Mouse (Mus musculus): ENCODE data around the gene Tfap4. TPM values are rescaled to one million over a fixed set of nuclear protein-coding genes. Genes with fewer than 3 reads are reported as not detected.

The Tfap4 gene
- polyA plus RNA-seq (2015; fragmentation: Nextera tagmentation; extraction: Ambion mirVana) = 5.6 and 7.1 TPM in 2 replicates

DNA sequence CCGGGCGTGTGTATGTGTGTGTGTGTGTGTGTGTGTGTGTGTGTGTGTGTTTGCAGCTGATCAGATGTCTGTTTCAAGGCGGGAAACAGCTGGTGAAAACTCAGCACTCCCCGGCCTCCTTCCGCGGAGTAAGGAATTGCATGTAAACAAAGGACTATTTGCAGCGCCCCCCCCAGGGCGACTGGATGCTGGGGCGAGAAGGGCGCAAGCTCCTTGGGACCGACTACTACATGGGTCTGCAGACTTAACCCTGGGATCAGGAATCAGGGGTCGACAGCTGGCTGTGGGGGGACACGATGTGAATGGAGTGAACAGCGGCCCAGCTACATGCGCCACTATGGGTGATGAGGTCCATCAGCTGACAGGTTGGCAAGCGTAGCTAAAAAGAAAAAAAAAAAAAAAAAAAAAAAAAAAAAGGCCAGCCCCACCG, at the start of gene Tfap4:
Gene Tfap4 (minus strand): TSS at position 140 of the 430 bp plus-strand sequence.
- 0% methylated on average over 15 of the region's 17 CpGs for WGBS
- Histone ChIP-seq H3K36me3 (no peaks in the 10 kb centered on the region), H3K9ac (peak within 1 kb of the TSS; percentile 75), H3K4me3 (peak within 1 kb of the TSS; percentile 84), H3K9me3 (replicated peaks) (no peaks in the 10 kb centered on the region), H3K4me1 (replicated peaks) (peaks cover 23% of the 10 kb centered on the region), H3K27me3 (no peaks in the 10 kb centered on the region), H3K4me2 (peak within 1 kb of the TSS; percentile 96), H3K27ac (peak within 1 kb of the TSS; percentile 91)
- peak; percentile 5 for ATAC-seq (replicated peaks; ENCODE audit: insufficient number of reproducible peaks, insufficient read depth, low FRiP score, low read depth)

DNA sequence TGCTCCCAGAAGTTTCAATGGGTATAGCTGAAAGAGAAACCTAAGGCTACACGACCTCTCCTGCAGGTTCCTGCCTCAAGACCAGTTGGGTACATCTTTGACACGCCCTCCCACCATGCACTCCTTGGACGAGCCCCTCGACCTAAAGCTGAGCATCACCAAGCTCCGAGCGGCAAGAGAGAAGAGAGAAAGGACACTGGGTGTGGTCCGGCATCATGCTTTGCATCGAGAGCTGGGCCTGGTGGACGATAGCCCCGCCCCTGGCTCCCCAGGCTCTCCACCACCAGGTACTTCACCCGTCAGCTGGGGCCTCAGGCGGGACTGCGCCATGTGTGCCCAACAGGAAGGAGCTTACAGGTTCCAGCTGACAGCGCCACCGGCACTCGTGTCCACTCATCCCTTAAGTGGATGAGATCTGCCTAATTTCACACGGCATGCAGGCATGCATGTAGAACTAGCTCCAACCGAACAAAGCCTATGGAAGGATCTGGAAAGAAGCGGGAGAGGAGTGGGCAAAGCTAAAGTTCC, 48.9 kb upstream of the Tfap4 start:
- H3K4me1 ChIP-seq (replicated peaks) = peaks cover 50% of the 10 kb centered on the region
- no peaks in the 10 kb centered on the region for H3K9me3 ChIP-seq (replicated peaks)
- peaks cover 29% of the 10 kb centered on the region for H3K36me3 ChIP-seq
- no peak overlapping the region for H3K27ac ChIP-seq
- no peaks in the 10 kb centered on the region for H3K27me3 ChIP-seq
- no peak overlapping the region for H3K4me2 ChIP-seq
- WGBS = 78% methylated on average over 19 of the region's 19 CpGs
- no peak overlapping the region for H3K4me3 ChIP-seq
- H3K9ac ChIP-seq = no peak overlapping the region
- no peak for ATAC-seq (replicated peaks; ENCODE audit: insufficient number of reproducible peaks, insufficient read depth, low FRiP score, low read depth)

DNA sequence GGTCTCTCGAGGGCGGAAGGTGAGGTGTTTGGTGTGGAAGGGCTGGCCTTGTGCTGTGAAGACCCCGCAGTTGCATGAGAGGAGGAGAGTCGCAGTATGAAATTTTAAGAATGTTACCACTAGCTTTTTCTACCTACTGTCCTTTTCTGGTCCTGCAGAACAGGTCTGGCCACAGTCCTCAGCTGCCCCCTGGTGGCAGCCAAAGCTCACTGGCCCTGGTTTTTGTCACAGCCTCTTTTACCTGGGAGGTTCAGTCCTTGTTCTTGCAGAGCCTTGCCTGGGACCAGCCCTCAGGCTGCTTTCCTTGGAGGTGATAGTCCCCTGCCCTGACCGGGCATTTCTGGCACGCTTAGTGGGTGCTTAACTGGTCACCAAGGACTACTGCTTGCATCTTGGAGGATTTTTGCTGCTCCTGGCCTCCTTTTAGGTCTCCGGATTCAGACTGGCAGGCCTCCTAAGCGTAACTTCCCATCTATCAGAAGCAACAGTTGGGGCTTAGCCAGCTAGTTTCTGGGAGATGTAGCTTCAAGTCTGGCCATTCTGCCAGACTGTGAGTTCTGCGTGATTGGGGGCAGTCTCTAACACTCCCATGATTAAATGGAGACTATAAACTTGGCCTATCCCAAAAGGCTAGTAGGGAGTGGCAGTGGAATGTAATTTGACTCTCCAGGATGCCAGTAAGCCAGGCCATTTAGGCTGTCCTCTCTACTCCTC, 48.3 kb upstream of the Tfap4 start:
- no peaks in the 10 kb centered on the region for H3K27me3 ChIP-seq
- ATAC-seq (replicated peaks; ENCODE audit: insufficient number of reproducible peaks, insufficient read depth, low FRiP score, low read depth) = no peak
- H3K9ac ChIP-seq = no peak overlapping the region
- H3K27ac ChIP-seq = peak overlapping the region; percentile 75
- WGBS = 46% methylated on average over 9 of the region's 9 CpGs
- H3K9me3 ChIP-seq (replicated peaks) = no peaks in the 10 kb centered on the region
- no peak overlapping the region for H3K4me3 ChIP-seq
- H3K4me2 ChIP-seq = no peak overlapping the region
- peaks cover 23% of the 10 kb centered on the region for H3K36me3 ChIP-seq
- H3K4me1 ChIP-seq (replicated peaks) = peaks cover 56% of the 10 kb centered on the region

DNA sequence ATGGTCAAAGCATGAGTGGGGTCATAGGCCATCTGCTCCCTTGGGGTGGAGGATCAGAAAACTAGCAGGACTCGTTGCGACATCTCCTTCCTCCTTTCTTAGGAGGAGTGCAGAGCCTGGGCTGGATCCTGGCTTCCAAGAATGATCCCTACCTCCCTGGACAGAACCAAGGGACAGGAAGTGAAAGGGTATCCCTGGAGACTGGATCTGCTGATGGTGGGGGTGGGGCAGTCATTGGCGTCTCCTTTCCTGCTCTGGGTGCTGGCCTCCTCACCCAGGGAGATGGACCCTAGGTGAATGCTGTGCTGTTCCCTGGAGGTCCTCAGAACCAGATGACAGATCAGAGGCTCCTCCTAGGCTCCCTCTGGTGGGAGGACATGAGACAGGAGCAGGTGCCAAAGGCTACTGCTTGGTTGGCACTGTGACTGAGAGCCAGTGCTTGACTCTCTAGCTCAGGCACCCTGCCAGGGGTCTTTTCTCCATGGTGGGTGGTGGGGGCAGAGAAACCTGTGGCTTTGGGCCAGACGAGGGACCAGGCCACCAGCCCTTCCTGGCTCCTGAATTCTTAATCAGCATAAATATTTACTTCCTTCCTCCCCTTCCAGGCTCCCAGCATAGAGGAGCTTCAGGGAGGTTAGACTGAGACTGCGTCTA, 46.9 kb upstream of the Tfap4 start:
- peaks cover 70% of the 10 kb centered on the region for H3K4me1 ChIP-seq (replicated peaks)
- no peaks in the 10 kb centered on the region for H3K27me3 ChIP-seq
- H3K9me3 ChIP-seq (replicated peaks) = no peaks in the 10 kb centered on the region
- ATAC-seq (replicated peaks; ENCODE audit: insufficient number of reproducible peaks, insufficient read depth, low FRiP score, low read depth) = peak; percentile 20; the same call in 1 of the 2 replicates
- peaks cover 15% of the 10 kb centered on the region for H3K36me3 ChIP-seq
- H3K9ac ChIP-seq = peak overlapping the region; percentile 18
- 19% methylated on average over 5 of the region's 5 CpGs for WGBS
- no peak overlapping the region for H3K4me3 ChIP-seq
- peak overlapping the region; percentile 25 for H3K4me2 ChIP-seq
- H3K27ac ChIP-seq = peak overlapping the region; percentile 75

DNA sequence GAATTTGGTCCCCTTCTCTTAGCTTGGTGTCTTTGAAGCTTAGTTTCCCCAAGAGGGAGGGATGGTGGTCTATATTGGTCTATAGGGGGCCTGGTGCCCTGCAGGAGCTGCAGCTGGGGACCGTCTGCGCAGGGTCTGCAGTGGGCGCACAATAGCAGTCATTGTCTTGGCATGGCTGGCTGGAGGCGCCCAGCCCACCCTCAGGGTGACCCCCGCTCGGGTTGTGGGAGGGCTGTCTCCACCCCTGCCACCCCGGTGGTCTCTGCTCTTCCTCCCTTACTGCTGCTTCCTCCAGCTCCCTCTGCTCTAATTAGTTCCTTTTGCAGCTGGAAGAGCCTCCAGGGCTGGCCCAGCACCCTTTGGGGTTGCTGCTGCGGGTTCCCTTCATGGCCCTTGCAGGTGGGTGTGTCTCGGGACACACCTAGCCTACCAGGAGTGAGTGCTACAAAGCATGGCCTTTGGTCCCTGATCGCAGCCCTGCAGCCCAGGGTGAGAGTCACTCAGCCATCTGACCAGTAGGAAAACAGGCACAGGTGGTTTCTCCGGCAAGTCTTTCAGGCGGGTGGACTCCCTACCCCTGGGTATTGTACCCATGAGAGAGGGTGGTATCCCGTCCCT, 46.0 kb upstream of the Tfap4 start:
- Histone ChIP-seq H3K4me2 (no peak overlapping the region), H3K4me3 (no peak overlapping the region), H3K27me3 (no peaks in the 10 kb centered on the region), H3K27ac (0 out of 2 replicates have a peak overlapping the region, but pooled peaks have one; percentile 75), H3K9me3 (replicated peaks) (no peaks in the 10 kb centered on the region), H3K36me3 (peaks cover 9% of the 10 kb centered on the region), H3K9ac (no peak overlapping the region), H3K4me1 (replicated peaks) (peaks cover 79% of the 10 kb centered on the region)
- WGBS = 76% methylated on average over 13 of the region's 13 CpGs
- ATAC-seq (replicated peaks; ENCODE audit: insufficient number of reproducible peaks, insufficient read depth, low FRiP score, low read depth) = no peak

DNA sequence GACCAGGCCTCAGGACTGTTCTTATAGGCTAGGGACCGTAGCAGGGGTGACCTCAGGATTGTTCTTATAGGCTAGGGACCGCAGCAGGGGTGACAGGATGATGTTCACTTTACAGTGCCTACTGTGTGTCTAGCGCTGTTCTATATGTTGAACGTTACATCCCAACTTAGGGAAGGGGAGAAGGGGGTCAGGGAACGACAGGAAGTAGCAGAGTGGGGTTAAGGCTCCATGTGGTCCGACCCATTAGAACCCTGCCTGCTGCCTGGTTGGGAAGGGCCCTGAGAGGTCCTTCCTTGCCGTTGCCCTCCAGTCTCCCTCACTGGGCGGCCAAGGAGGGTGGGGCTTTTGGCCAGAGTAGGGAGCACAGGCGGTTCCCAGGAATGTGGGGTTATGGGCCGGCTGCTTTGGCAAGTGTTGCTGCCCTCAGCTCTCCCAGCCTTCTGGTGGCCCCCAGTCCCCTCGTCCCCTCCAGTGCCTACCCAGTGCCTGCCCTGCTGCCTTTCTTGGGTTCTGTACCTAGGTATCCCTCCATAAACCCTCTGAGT, 44.7 kb upstream of the Tfap4 start:
- no peak overlapping the region for H3K4me3 ChIP-seq
- ATAC-seq (replicated peaks; ENCODE audit: insufficient number of reproducible peaks, insufficient read depth, low FRiP score, low read depth) = no peak
- peaks cover 92% of the 10 kb centered on the region for H3K4me1 ChIP-seq (replicated peaks)
- peak overlapping the region; percentile 9; the same call in 1 of the 2 replicates for H3K9ac ChIP-seq
- 60% methylated on average over 11 of the region's 11 CpGs for WGBS
- no peaks in the 10 kb centered on the region for H3K9me3 ChIP-seq (replicated peaks)
- no peaks in the 10 kb centered on the region; the same call in 1 of the 2 replicates for H3K36me3 ChIP-seq
- H3K27me3 ChIP-seq = no peaks in the 10 kb centered on the region
- peak overlapping the region; percentile 89 for H3K27ac ChIP-seq
- no peak overlapping the region for H3K4me2 ChIP-seq

DNA sequence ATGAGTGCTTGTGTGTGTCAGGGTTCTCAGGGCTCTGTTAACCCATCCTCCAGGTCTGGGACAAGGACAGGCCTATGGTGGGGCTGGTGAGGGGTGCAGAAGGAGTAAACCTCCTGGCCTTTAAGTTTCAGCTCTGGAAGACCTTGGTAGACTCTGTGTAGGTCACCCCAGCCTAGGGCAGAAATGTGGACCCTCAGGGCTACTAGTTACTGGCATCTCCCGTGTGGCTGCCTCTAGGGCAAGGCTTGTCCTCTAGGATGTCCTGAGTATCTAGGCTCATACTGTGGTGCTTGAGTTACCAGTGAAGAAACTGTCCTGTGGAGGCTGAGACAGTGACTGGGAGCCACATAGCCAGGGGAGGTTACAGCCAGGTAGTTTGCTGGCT, 43.8 kb upstream of the Tfap4 start:
- Histone ChIP-seq H3K4me3 (no peak overlapping the region), H3K9me3 (replicated peaks) (no peaks in the 10 kb centered on the region), H3K27me3 (no peaks in the 10 kb centered on the region), H3K4me2 (peak overlapping the region; percentile 37), H3K9ac (peak overlapping the region; percentile 36), H3K27ac (peak overlapping the region; percentile 89), H3K4me1 (replicated peaks) (peaks cover 98% of the 10 kb centered on the region), H3K36me3 (no peaks in the 10 kb centered on the region; the same call in 1 of the 2 replicates)
- ATAC-seq (replicated peaks; ENCODE audit: insufficient number of reproducible peaks, insufficient read depth, low FRiP score, low read depth) = no peak
- WGBS = 42% methylated on average over 1 of the region's 1 CpGs

DNA sequence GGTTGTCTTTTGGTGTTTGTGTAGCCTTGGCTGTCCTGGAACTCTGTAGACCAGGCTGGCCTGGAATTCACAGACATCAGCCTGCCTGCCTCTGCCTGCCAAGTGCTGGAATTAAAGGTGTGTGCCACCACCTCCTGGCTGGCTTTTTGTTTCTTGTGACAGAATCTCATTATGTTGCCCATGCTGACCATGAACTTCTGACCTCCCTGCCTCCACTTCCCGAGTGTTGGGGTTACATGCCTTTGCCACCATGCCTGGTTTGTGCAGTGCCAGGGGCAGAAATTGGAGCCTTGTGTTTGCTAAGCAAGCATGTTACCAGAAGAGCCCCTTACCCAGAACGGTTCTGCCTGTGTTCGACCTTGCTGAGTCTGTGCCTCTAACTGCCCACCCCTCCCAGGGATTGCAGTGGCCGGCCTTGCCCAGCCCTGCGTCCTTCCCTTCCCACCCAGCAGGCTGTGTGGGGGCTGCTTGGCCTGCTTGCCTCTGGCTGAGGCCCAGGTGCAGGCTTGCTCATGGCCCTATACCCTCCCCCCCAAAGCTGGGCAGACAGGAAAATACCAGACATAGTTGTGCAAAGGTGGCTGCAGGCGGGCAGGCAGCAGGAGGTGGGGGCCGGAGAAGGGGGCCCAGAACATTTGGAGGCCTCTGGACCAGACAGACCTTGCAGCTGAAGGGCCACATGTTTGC, 43.3 kb upstream of the Tfap4 start:
- ATAC-seq (replicated peaks; ENCODE audit: insufficient number of reproducible peaks, insufficient read depth, low FRiP score, low read depth) = peak; percentile 32; the same call in 1 of the 2 replicates
- no peaks in the 10 kb centered on the region for H3K27me3 ChIP-seq
- peak overlapping the region; percentile 36 for H3K9ac ChIP-seq
- no peak overlapping the region for H3K4me3 ChIP-seq
- peak overlapping the region; percentile 89 for H3K27ac ChIP-seq
- WGBS = 26% methylated on average over 7 of the region's 7 CpGs
- peaks cover 99% of the 10 kb centered on the region for H3K4me1 ChIP-seq (replicated peaks)
- H3K9me3 ChIP-seq (replicated peaks) = no peaks in the 10 kb centered on the region
- H3K36me3 ChIP-seq = no peaks in the 10 kb centered on the region
- peak overlapping the region; percentile 37 for H3K4me2 ChIP-seq

DNA sequence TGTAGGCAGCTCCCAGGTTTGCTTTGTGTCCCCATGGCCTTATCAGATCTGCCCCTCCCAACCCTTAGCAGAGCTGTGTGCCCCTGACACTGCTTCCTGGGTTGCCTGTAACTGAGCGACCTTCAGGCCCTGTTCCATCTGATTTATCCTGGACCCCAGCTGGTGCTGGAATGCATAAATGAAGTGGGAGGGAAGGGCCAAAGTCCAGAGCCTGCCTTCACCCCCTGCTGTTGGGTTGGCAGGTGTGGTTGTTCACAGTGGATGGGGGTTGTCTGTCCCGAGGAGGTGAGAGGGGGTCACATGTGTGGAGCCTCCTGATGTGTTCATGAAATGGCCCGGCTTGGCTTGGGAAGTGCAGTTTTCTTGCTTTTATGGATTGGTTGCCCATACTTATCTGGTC, 42.5 kb upstream of the Tfap4 start:
- Histone ChIP-seq H3K9me3 (replicated peaks) (no peaks in the 10 kb centered on the region), H3K4me3 (no peak overlapping the region), H3K27ac (peak overlapping the region; percentile 89), H3K36me3 (no peaks in the 10 kb centered on the region), H3K4me2 (0 out of 2 replicates have a peak overlapping the region, but pooled peaks have one; percentile 37), H3K9ac (no peak overlapping the region; the same call in 1 of the 2 replicates), H3K4me1 (replicated peaks) (peaks cover 99% of the 10 kb centered on the region), H3K27me3 (no peaks in the 10 kb centered on the region)
- no peak for ATAC-seq (replicated peaks; ENCODE audit: insufficient number of reproducible peaks, insufficient read depth, low FRiP score, low read depth)
- 29% methylated on average over 3 of the region's 3 CpGs for WGBS

DNA sequence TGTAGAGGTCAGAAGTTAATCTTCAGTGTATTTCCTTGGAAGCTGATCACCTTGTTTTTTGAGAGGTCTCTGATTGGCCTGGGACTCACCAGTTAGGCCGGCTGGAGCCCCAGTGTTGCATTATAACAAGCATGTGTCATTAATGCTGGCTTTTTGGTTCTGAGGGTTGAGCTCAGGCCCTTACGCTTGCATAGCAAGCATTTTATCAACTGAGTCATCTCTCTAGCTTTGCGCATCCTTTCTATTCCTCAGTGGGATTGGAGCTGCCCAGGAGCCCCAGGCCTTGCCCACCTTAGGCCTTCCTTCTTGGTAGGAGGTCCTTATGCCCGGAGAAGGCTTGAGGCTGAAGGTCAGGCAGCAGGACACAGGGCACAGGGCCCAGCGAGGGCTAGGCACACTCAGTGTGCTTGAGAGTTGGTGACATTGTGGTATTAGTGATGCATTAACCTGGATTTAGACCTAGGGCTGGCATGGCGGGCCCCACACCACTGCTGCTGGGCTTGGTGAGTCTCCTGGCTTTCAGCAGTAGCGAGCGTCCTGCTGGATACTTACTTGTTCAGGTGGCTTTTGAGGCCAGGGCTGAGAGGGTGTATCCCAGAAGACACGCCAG, 41.2 kb upstream of the Tfap4 start:
- H3K36me3 ChIP-seq = no peaks in the 10 kb centered on the region
- H3K4me1 ChIP-seq (replicated peaks) = peaks cover 99% of the 10 kb centered on the region
- H3K27me3 ChIP-seq = no peaks in the 10 kb centered on the region
- H3K4me3 ChIP-seq = no peak overlapping the region
- H3K9ac ChIP-seq = no peak overlapping the region
- peak overlapping the region; percentile 89 for H3K27ac ChIP-seq
- no peak for ATAC-seq (replicated peaks; ENCODE audit: insufficient number of reproducible peaks, insufficient read depth, low FRiP score, low read depth)
- no peaks in the 10 kb centered on the region for H3K9me3 ChIP-seq (replicated peaks)
- H3K4me2 ChIP-seq = no peak overlapping the region
- WGBS = 62% methylated on average over 9 of the region's 9 CpGs
